Mouse (Mus musculus) thymus, adult 2 months (tissue): ENCODE data around the gene Hsd11b1. TPM values are rescaled to one million over a fixed set of nuclear protein-coding genes. Genes with fewer than 3 reads are reported as not detected.

Experiments
- DNase-seq: peaks from one replicate; pipeline ENCODE4 v3.0.0; 2021
- H3K27ac ChIP-seq: fragments of 200-500 bp; 2 replicates; pipeline ENCODE4 v1.5.1; 2012; ENCODE audit warnings: low read length, control low read depth; ENCODE audit not compliant: control insufficient read depth, insufficient read depth
- H3K27me3 ChIP-seq: fragments of 200-500 bp; 2 replicates; pipeline ENCODE4 v1.6.1; 2012; ENCODE audit warnings: mild to moderate bottlenecking, low read length, moderate library complexity, mixed read lengths; ENCODE audit not compliant: control insufficient read depth, insufficient read depth
- H3K36me3 ChIP-seq: fragments of 200-500 bp; 2 replicates; pipeline ENCODE4 v1.6.1; 2012; ENCODE audit warnings: mild to moderate bottlenecking, low read length, moderate library complexity; ENCODE audit not compliant: control insufficient read depth, insufficient read depth
- H3K4me1 ChIP-seq: fragments of 200-500 bp; replicated peaks from 2 replicates; pipeline ENCODE4 v1.6.1; 2012; ENCODE audit warnings: low read length; ENCODE audit not compliant: control insufficient read depth, insufficient read depth
- H3K4me3 ChIP-seq: fragments of 200-500 bp; 2 replicates; pipeline ENCODE4 v1.5.1; 2012; ENCODE audit warnings: mild to moderate bottlenecking, low read length, control low read depth, moderate library complexity; ENCODE audit not compliant: control insufficient read depth, insufficient read depth
- CTCF ChIP-seq: fragments of 200-500 bp; IDR thresholded peaks from 2 replicates; pipeline ENCODE4 v1.5.1; 2012; ENCODE audit warnings: mild to moderate bottlenecking, control low read depth, low read length, moderate library complexity, borderline replicate concordance; ENCODE audit not compliant: control insufficient read depth, poor library complexity, insufficient read depth; ENCODE audit errors: extremely low read depth
- POLR2A ChIP-seq: fragments of 200-500 bp; IDR thresholded peaks from 2 replicates; pipeline ENCODE4 v1.6.1; 2012; ENCODE audit warnings: mild to moderate bottlenecking, low read length, control low read depth, moderate library complexity; ENCODE audit not compliant: control insufficient read depth, poor library complexity, insufficient read depth; ENCODE audit errors: extremely low read depth
- WGBS: fragments of 180-500 bp; shearing (Covaris S2); methylation state at CpG from one replicate; pipeline ENCODE4 v1.1.7; 2018; 5-methylcytosine and 5-hydroxymethylcytosine counted together
- polyA plus RNA-seq: library from polyadenylated mRNA; depleted of rRNA; stranded (reverse); fragments of >200 nt; gene quantifications from 2 replicates; pipeline ENCODE4 v1.2.3, GENCODE M21; 2012

The Hsd11b1 gene
- polyA plus RNA-seq, 1 experiment: 59.6 TPM

DNA sequence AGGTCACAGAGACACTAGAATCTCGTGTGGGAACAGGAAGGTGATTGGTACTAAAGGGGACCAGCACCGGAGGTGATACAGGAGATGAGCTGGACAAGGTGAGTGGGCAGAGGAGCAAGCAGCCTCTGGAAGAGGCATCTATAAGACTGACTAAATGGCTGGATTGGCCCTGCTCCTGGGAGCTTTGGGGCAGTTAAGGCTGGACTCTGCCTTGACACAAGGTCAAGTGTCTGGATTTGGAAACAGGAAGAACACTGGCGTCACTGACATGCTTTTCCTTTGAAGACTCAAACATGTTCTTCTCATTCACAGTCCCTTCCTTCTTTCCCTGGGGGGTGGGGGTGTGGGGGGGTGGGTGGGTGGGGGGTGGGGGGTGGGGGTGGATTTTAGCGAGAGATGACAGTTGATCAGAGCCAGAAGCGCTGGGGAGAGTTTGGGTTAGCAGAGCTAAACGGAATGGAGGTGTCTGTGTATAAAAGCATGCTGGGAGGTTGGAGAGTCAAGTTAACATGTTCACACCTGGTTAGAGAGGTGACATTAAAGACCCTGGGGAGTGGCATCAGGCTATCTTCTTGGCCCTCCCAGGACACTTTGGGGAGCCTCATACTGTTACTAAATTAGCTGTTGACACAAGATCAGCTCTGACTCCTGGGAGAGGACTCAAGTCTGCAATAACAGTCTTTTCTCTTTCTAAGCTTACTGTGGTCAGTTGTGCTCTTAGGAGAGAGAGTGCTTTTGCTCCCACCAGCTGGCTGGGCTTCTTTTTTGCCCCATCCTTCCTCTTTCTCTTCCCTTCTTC lies 7.3 kb upstream of the Hsd11b1 start:
- no peaks in the 10 kb centered on the region for H3K36me3 ChIP-seq
- no peak for DNase-seq
- 57% methylated on average over 6 of the region's 6 CpGs for WGBS
- H3K4me1 ChIP-seq: peaks cover 20% of the 10 kb centered on the region
- H3K4me3 ChIP-seq: no peak overlapping the region
- TF ChIP-seq POLR2A (no peak), CTCF (no peak)
- H3K27ac ChIP-seq: no peak overlapping the region
- no peaks in the 10 kb centered on the region for H3K27me3 ChIP-seq

DNA sequence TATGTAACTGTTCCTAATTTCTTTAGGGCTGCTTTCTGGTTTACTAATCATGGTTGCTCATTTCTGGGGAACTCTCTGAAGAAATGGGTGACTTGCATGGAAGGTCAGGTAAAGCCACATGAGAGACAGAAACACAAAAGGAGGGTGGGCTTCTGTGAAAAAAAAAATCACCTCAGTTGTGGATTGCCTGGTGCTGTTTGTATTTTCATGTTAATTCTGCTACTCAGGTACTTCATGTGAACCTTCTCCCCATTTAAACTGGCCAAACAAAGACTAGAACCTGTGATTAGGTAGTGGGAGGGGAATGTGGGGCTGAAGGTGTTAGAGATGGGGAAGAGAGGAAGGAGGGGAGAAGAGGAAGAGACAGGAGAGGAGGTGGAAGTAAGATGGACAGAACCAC lies 1.9 kb upstream of the Hsd11b1 start:
- H3K27ac ChIP-seq: no peak overlapping the region
- DNase-seq: no peak
- no peaks in the 10 kb centered on the region for H3K36me3 ChIP-seq
- peaks cover 18% of the 10 kb centered on the region for H3K4me1 ChIP-seq
- H3K27me3 ChIP-seq: no peaks in the 10 kb centered on the region
- no peak overlapping the region for H3K4me3 ChIP-seq
- TF ChIP-seq POLR2A (no peak), CTCF (no peak)

DNA sequence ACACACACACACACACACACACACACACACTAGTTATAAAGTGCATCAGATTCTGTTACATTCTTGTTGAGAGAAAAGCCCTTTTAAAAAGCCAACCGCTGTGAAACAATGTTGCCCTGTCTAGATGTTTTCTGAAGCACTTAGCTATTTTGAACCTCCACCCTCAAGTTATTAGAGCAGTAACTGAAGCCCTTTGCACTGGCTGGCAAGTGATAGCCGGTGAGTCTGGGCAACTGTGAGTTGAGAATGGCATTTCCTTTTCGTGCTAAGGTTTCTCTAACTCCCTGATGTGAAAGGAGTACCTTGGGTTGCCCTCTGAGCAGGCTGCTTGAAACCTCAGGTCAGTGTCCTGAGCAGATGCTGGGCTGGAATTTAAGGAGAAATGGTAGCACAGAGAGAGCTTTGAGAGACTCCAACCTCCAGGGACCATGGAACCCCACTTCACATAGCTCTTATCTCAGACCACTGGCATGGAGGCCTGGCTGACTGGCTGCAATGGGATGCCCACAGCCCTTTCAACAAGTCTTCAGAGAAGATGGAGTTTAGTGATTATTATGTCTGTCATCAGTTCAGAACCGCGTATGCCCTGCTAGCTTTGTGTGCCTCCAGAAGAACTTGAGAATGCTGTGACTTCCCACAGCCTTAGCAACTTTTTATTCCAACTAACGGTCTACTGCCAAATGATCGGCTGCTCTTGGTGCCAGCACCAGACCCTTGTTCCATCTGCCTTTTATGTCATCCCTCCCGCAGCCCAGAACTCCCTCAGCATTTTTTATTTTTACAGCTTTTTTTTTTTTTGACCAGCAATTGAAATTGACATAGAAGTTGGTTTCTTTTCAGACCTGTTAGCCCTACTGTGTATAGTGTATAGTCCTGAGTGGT lies 608 bp downstream of the Hsd11b1 start:
- peak; percentile 26 for DNase-seq
- Histone ChIP-seq H3K36me3 (no peaks in the 10 kb centered on the region), H3K4me1 (peaks cover 18% of the 10 kb centered on the region), H3K27me3 (no peaks in the 10 kb centered on the region), H3K27ac (peak overlapping the region; percentile 94), H3K4me3 (peak overlapping the region; percentile 43)
- 30% methylated on average over 8 of the region's 8 CpGs for WGBS
- TF ChIP-seq POLR2A (no peak), CTCF (no peak)

DNA sequence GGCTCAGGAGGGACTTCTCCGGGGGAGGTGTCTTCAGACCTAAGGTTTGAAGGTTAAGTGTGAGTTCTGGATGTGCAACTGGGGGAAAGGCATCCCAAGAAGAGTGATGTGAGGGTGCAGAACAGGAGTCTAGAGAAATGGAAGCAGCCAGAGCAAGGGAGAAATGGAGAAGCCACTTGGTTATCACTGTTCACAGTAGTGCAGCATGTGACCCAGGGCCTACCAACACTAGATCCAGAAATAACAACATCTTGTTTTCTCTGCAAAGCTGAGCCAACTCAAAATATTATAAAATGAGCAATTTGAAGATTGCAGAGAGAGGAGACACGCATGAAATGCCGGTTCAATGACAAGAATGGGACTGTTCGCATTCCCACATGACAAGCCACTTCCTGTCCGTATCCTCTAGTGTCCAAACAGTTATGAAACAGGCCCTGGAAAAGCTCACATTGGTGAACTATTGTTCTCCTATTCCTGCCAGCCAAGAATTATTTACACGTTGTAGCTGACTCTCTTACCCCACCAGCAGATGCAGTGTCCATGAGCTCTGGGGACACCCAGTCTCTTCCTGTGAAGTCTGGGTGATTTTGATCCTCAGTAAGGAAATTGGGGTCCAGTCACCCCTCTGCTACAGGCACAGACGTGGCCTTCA lies 1.9 kb downstream of the Hsd11b1 start:
- Histone ChIP-seq H3K36me3 (no peaks in the 10 kb centered on the region), H3K4me3 (no peak overlapping the region), H3K4me1 (peaks cover 18% of the 10 kb centered on the region), H3K27ac (no peak overlapping the region), H3K27me3 (no peaks in the 10 kb centered on the region)
- WGBS: 81% methylated on average over 7 of the region's 7 CpGs
- TF ChIP-seq CTCF (no peak), POLR2A (no peak)
- DNase-seq: no peak

DNA sequence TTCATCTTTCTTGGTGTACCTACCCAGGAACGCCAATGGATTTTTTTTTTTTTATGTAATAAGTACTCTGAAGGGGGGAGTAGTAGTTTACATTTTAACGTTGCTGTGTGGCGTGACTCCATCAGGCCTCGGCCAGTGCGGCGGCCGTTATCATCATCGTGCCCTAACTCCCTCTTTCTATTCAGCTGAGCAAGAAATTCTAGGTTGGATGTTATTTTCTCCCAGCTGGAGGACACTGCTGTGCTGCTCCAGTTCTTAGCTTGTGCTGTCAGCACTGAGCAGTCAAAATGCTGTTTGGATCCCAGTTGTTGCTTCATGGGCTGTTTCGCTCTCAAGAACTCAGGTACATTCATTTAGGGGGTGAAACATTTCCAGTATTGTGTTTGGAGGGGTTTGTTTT lies 4.3 kb downstream of the Hsd11b1 start:
- Histone ChIP-seq H3K4me3 (no peak overlapping the region), H3K27me3 (no peaks in the 10 kb centered on the region), H3K36me3 (no peaks in the 10 kb centered on the region), H3K27ac (no peak overlapping the region), H3K4me1 (peaks cover 18% of the 10 kb centered on the region)
- no peak for TF ChIP-seq CTCF
- no peak for TF ChIP-seq POLR2A
- no peak for DNase-seq
- 97% methylated on average over 9 of the region's 9 CpGs for WGBS

DNA sequence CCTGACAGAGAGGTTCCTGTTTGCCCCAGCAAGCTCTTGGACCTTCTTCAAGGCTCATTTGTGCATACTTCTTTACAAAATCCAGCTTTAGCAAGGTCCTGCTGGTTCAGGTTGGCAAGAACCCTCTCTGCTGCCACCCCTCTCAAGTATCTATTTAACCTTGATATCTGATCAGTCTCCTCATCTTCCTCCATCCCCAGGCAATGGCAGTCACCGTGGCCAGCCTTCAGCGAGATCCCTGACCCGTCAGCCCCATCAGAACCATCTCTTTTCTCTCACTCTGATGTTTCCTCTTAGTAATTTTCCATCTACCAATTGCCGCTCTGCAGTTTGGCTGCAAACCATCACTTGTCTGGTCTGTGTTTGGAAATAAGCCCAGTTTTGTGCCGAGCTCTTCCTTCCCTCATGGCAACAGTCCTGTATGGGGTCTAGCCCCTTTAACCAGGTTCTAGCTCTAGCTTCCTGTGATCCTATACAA lies 7.2 kb downstream of the Hsd11b1 start:
- H3K4me3 ChIP-seq: no peak overlapping the region
- H3K27me3 ChIP-seq: no peaks in the 10 kb centered on the region
- H3K36me3 ChIP-seq: no peaks in the 10 kb centered on the region
- H3K4me1 ChIP-seq: peaks cover 4% of the 10 kb centered on the region
- DNase-seq: no peak
- 48% methylated on average over 5 of the region's 5 CpGs for WGBS
- TF ChIP-seq CTCF: no peak
- TF ChIP-seq POLR2A: no peak
- no peak overlapping the region for H3K27ac ChIP-seq
